Mouse (Mus musculus) retina, embryonic 14.5 days (tissue): Measurements from ENCODE around the gene Sorbs2.
A peak's percentile ranks its signal among the peaks of the same experiment; 100 is the strongest.
"Not testable (repeated sequence)": the region's sequence is repeated elsewhere in the genome, so short reads cannot be mapped to it uniquely, and the experiment has no call there.

Experiments
- DNase-seq: peaks from one replicate; pipeline ENCODE4 v3.0.0-alpha.2; 2015; ENCODE audit warnings: low spot score

Gene Sorbs2

DNA sequence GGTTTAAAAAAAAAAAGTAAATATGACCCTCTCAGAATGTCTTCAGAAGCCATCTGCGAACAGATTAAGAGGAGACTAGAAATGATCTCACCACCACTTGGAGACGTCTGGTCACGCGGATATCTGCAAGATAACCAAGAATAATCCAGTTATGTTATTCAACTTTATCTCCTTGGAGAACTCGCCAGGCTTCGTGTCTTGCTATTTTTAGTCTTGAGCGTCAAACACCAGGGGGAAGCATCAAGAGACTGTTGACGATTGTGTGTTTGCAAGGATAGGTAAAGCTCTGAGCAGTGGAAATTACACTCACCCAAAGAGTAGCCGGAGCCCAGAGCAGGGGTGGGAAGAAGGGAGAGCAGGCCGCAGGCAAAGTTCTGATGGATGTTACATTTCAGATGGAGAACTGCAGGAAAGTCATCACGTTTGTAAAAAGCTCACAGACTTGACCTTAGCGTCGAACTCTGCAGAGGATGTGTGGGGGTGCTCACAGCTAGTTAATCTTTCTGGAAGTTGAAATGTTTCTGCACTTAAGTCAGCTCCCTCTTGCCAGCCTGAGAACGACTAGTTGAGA lies 337.4 kb downstream of the Sorbs2 start:
- DNase-seq, result peak; percentile 13

- DNase-seq, result no peak
These were observed 338.3 kb downstream of the Sorbs2 start for GRCm38 (mm10) chr8:45845906-45846305.

- DNase-seq, result no peak
These were observed 347.5 kb downstream of the Sorbs2 start for GRCm38 (mm10) chr8:45855118-45855517.

DNA sequence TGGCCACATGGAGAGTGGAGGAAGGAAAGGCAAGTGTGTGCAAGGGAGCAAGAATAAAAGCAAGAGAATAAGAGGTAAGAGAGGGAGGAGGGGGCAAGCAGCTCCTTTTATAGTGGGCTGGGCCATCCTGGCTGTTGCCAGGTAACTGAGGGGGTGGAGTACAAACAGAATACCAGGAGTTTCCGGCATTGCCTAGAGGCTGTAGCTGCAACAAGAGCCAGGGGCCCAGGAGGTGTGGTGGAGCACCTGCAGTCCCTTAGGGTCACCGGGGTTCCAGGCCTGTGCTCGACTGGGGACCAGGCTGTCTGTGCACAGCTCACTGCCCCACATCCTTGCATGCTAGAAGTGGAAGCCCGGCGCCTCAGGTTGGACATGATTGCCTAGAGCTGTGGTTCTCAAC lies 350.1 kb downstream of the Sorbs2 start:
- no peak for DNase-seq

DNA sequence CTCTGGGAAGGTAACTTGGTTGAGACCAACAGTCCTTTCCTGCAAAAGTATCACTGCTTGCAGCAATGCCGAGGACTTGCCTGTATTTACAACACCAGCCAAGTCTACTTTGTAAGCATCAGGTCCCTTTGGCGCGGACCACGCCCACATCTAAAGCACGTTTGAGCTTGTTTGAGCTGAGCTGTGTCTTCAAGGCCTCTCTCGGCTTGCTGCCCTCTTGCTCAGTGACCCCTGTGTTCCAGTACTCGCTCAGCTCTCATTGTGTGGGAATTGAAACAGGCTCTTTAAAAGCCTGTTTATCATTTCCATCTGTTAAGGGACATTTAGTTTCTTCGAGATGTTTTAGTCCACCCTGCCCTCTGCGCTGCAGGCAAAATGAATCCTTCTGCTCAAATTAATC lies 350.8 kb downstream of the Sorbs2 start:
- DNase-seq, result no peak

DNA sequence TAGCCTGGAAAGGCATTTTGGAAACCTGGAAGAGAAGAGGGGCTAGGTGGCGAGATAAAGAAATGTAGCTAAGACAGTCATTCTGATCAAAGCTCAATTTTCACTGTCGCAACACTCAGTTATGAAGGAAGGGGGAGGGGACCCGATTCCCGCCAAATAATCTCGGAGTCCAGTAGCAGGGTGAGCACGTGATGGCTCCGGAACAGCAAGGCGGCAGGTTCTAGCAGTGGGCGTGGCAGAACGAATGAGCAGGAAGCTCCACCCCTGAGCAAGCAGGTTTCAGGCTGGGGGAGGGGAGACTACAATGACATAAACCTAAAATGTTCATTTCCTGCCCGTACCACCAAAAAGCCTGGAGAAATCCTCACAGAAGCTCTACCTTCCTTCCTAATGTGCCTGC lies 364.0 kb downstream of the Sorbs2 start:
- DNase-seq, result not testable (repeated sequence)

- no peak for DNase-seq
These were observed 364.5 kb downstream of the Sorbs2 start for GRCm38 (mm10) chr8:45872077-45872476.

- DNase-seq, result peak; percentile 48
These were observed 367.5 kb downstream of the Sorbs2 start for GRCm38 (mm10) chr8:45874945-45875626.

GRCm38 (mm10) chr8:45876397-45876796 lies 368.8 kb downstream of the Sorbs2 start:
- no peak for DNase-seq
